Mouse (Mus musculus) ovary, adult 18-20 months (tissue): ENCODE results near the gene Pmel.

Experiments used
- DNase-seq: peaks from one replicate; pipeline ENCODE4 v3.0.0; 2022; ENCODE audit warnings: low spot score, mixed read lengths

Pmel gene

GRCm38 (mm10) chr10:128703895-128704294, at the start of gene Pmel:
Pmel (plus strand) TSS chr10:128704195.
- DNase-seq: no peak

GRCm38 (mm10) chr10:128655254-128655653, 48.7 kb upstream of the Pmel start:
- no peak for DNase-seq

- DNase-seq: no peak
These were observed 47.3 kb upstream of the Pmel start for GRCm38 (mm10) chr10:128656731-128657130.

GRCm38 (mm10) chr10:128657844-128658243, 46.2 kb upstream of the Pmel start:
- no peak for DNase-seq

- DNase-seq: no peak
These were observed 44.5 kb upstream of the Pmel start for GRCm38 (mm10) chr10:128659490-128659889.

- no peak for DNase-seq
These were observed 41.5 kb upstream of the Pmel start for GRCm38 (mm10) chr10:128662465-128662864.

GRCm38 (mm10) chr10:128663441-128664220, 40.4 kb upstream of the Pmel start:
- DNase-seq: no peak

GRCm38 (mm10) chr10:128664808-128665207, 39.2 kb upstream of the Pmel start:
- DNase-seq: no peak

GRCm38 (mm10) chr10:128665307-128665706, 38.7 kb upstream of the Pmel start:
- no peak for DNase-seq

- no peak for DNase-seq
These were observed 38.2 kb upstream of the Pmel start for GRCm38 (mm10) chr10:128665806-128666205.

GRCm38 (mm10) chr10:128668790-128669672, 35.0 kb upstream of the Pmel start:
- DNase-seq: peak; percentile 32

GRCm38 (mm10) chr10:128671148-128671547, 32.8 kb upstream of the Pmel start:
- no peak for DNase-seq

GRCm38 (mm10) chr10:128673763-128674468, 30.1 kb upstream of the Pmel start, which contains the start of gene Suox:
Suox (minus strand) TSS chr10:128674073.
- peak; percentile 64 for DNase-seq

- DNase-seq: no peak
These were observed 29.5 kb upstream of the Pmel start for GRCm38 (mm10) chr10:128674469-128675008.

- DNase-seq: no peak
These were observed 8.5 kb upstream of the Pmel start for GRCm38 (mm10) chr10:128695411-128695991.

- peak; percentile 99 for DNase-seq
These were observed 7.8 kb upstream of the Pmel start, which contains the start of gene Rab5b for GRCm38 (mm10) chr10:128695992-128696807. Rab5b (minus strand) TSS chr10:128696264.

- DNase-seq: no peak
These were observed 6.8 kb upstream of the Pmel start for GRCm38 (mm10) chr10:128697072-128697725.

- DNase-seq: no peak
These were observed 5.0 kb upstream of the Pmel start for GRCm38 (mm10) chr10:128699006-128699405.

- no peak for DNase-seq
These were observed 4.4 kb upstream of the Pmel start for GRCm38 (mm10) chr10:128699611-128700010.

GRCm38 (mm10) chr10:128700712-128701111, 3.3 kb upstream of the Pmel start:
- DNase-seq: no peak
